Mouse (Mus musculus) subcutaneous adipose tissue, adult 2 months (tissue): ENCODE results near the gene Ip6k1. TPM values are rescaled to one million over a fixed set of nuclear protein-coding genes. Genes with fewer than 3 reads are reported as not detected.

Experiments used
- polyA plus RNA-seq: library from polyadenylated mRNA; depleted of rRNA; stranded (reverse); fragments of >200 nt; gene quantifications from 2 replicates; pipeline ENCODE4 v1.2.3, GENCODE M21; 2012; ENCODE audit warnings: low replicate concordance; rRNA removed

Gene Ip6k1
- 90.9 and 136 TPM in 2 replicates for polyA plus RNA-seq

GRCm38 (mm10) chr9:108001922-108002770 lies at the start of gene Ip6k1:
TSS of gene Ip6k1 (plus strand) at chr9:108002501.

GRCm38 (mm10) chr9:107975399-107976386 lies 26.6 kb upstream of the Ip6k1 start, which contains the start of gene Uba7:
TSS of gene Uba7 (plus strand) at chr9:107975505.

GRCm38 (mm10) chr9:107982681-107983346 lies 19.5 kb upstream of the Ip6k1 start, which contains the start of gene Gm20661:
TSS of gene Gm20661 (plus strand) at chr9:107983058.

GRCm38 (mm10) chr9:107985131-107986119 lies 16.9 kb upstream of the Ip6k1 start, which contains the start of gene Inka1:
TSS of gene Inka1 (minus strand) at chr9:107985879.

GRCm38 (mm10) chr9:107992197-107992596 lies 10.1 kb upstream of the Ip6k1 start, which contains the start of gene Cdhr4:
TSS of gene Cdhr4 (plus strand) at chr9:107992497.

GRCm38 (mm10) chr9:107996049-107996448 lies 6.3 kb upstream of the Ip6k1 start, which contains the start of gene Gm20662:
TSS of gene Gm20662 (plus strand) at chr9:107996349.

GRCm38 (mm10) chr9:108049016-108049455 lies 46.7 kb downstream of the Ip6k1 start, which contains the start of gene Gmppb:
TSS of gene Gmppb (plus strand) at chr9:108049242.

GRCm38 (mm10) chr9:108052885-108053664 lies 50.8 kb downstream of the Ip6k1 start, which contains the start of gene Amigo3:
TSS of gene Amigo3 (plus strand) at chr9:108053159.

GRCm38 (mm10) chr9:108080168-108080567 lies 77.9 kb downstream of the Ip6k1 start, which contains the start of gene Mst1:
TSS of gene Mst1 (plus strand) at chr9:108080436.

GRCm38 (mm10) chr9:108082988-108083431 lies 80.7 kb downstream of the Ip6k1 start, which contains the start of gene Rnf123:
TSS of gene Rnf123 (minus strand) at chr9:108083346.

GRCm38 (mm10) chr9:108094184-108094941 lies 92.1 kb downstream of the Ip6k1 start, which contains the start of gene Apeh:
TSS of gene Apeh (minus strand) at chr9:108094606.

Other genes starting within 250 kb of the Ip6k1 start
- gene Rbm5, start 231.5 kb upstream of the Ip6k1 start, polyA plus RNA-seq = 75.4 and 106 TPM in 2 replicates
- gene Rbm6, start 129.3 kb upstream of the Ip6k1 start, polyA plus RNA-seq = 18.7 and 23.9 TPM in 2 replicates
- 30.6 and 32.7 TPM in 2 replicates for gene Mon1a, start 114.3 kb upstream of the Ip6k1 start, polyA plus RNA-seq
- 57.1 and 88.7 TPM in 2 replicates for gene Mst1r, start 95.6 kb upstream of the Ip6k1 start, polyA plus RNA-seq
- not detected in 2 replicates for gene Actl11, start 74.0 kb upstream of the Ip6k1 start, polyA plus RNA-seq
- gene Camkv, start 66.8 kb upstream of the Ip6k1 start, polyA plus RNA-seq = 0.09 and 0.46 TPM in 2 replicates
- gene Traip, start 52.4 kb upstream of the Ip6k1 start, polyA plus RNA-seq = 0.72 and 3.4 TPM in 2 replicates
- gene Uba7, start 27.0 kb upstream of the Ip6k1 start, polyA plus RNA-seq = 105 and 115 TPM in 2 replicates
- 0.62 and 0.89 TPM in 2 replicates for gene Gm20661, start 19.4 kb upstream of the Ip6k1 start, polyA plus RNA-seq
- gene Inka1, start 16.6 kb upstream of the Ip6k1 start, polyA plus RNA-seq = 26.8 and 39.6 TPM in 2 replicates
- 4.5 and 5.0 TPM in 2 replicates for gene Cdhr4, start 10.0 kb upstream of the Ip6k1 start, polyA plus RNA-seq
- gene Gm20662, start 6.2 kb upstream of the Ip6k1 start, polyA plus RNA-seq = 1.8 and 3.5 TPM in 2 replicates
- 19.6 and 29.3 TPM in 2 replicates for gene Gmppb, start 46.7 kb downstream of the Ip6k1 start, polyA plus RNA-seq
- 2.5 and 4.7 TPM in 2 replicates for gene Amigo3, start 50.7 kb downstream of the Ip6k1 start, polyA plus RNA-seq
- gene Mst1, start 77.9 kb downstream of the Ip6k1 start, polyA plus RNA-seq = 0.21 and 0.37 TPM in 2 replicates
- gene Rnf123, start 80.8 kb downstream of the Ip6k1 start, polyA plus RNA-seq = 81.1 and 94.8 TPM in 2 replicates
- gene Apeh, start 92.1 kb downstream of the Ip6k1 start, polyA plus RNA-seq = 101 and 116 TPM in 2 replicates
- 0.29 and 1.1 TPM in 2 replicates for gene Bsn, start 187.9 kb downstream of the Ip6k1 start, polyA plus RNA-seq